Mouse (Mus musculus) gastrocnemius, postnatal 36 days (tissue): ENCODE data around the gene Tmem108. TPM values are rescaled to one million over a fixed set of nuclear protein-coding genes. Genes with fewer than 3 reads are reported as not detected.
A peak's percentile ranks its signal among the peaks of the same experiment; 100 is the strongest.
"Not testable (repeated sequence)": the region's sequence is repeated elsewhere in the genome, so short reads cannot be mapped to it uniquely, and the experiment has no call there.

Experiments used
- DNase-seq, 2 experiments: peaks; one replicate each; pipeline ENCODE4 v3.0.0; 2022
- intact Hi-C: fragments of 180-260 bp; cut with DNase I; formaldehyde crosslinking; loops from one replicate; pipeline ENCODE4 v1.15.1; 2025
- total RNA-seq, 2 experiments: library from RNA; stranded (reverse); gene quantifications; 2 replicates each; pipeline ENCODE4 v1.2.3; 2021

The Tmem108 gene
- total RNA-seq, 2 experiments from 2014 or later = not detected

GRCm38 (mm10) chr9:103689697-103690096, 71.9 kb downstream of the Tmem108 start:
- DNase-seq = no peak
- intact Hi-C loops = no loop called here

DNA sequence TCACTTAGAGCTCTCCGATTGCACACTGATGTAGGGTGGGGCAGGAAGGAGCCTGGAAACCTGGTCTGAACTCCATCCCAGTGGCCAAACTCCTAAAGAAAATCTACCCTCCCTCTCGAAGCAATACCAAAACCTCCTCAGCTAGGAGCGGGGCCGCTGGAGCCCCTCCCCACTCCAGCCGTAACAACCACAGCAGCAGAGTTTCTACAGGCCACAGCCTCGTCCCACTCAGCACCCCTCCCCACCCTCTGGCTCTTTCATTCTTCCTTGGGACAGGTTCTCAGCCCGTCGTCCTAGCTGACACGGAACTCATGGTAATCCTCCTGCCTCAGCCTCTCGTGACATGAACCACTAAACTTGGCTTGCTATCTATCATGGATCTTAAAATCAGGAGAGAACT, 72.6 kb downstream of the Tmem108 start:
- intact Hi-C loops = no loop called here
- no peak for DNase-seq

- intact Hi-C loops = no loop called here
- DNase-seq = no peak
These were observed 74.5 kb downstream of the Tmem108 start for GRCm38 (mm10) chr9:103687130-103687529.

DNA sequence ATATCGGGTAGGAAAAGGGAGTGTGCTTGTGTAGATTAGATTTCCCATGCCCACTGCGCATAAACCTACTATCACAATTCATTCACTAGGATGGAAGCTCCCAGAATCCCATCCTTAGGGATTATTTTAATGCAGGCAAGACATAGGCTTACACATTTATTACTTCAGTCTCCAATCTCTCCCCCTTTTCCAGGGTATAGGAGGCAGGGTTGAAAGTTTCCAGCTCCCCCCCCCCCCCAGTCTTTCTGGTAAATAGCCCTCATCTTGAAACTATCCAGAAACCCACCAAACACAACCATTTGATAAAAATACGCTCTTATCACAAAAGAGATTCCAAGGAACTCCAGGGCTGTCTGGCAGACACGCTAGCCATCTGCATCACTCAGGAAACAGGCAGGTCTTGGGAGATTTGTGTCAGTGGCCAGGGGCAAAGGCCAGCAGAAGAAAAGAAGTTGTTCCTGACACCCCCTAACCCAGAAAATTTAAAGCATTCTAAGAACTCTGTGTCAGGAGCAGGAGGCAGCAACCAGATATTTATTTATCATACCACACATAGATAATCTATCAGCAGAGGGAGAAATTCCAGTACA, 79.8 kb downstream of the Tmem108 start:
- DNase-seq = no peak
- intact Hi-C loops = no loop called here

- DNase-seq = no peak
- intact Hi-C loops = no loop called here
These were observed 82.4 kb downstream of the Tmem108 start for GRCm38 (mm10) chr9:103679234-103679633.

DNA sequence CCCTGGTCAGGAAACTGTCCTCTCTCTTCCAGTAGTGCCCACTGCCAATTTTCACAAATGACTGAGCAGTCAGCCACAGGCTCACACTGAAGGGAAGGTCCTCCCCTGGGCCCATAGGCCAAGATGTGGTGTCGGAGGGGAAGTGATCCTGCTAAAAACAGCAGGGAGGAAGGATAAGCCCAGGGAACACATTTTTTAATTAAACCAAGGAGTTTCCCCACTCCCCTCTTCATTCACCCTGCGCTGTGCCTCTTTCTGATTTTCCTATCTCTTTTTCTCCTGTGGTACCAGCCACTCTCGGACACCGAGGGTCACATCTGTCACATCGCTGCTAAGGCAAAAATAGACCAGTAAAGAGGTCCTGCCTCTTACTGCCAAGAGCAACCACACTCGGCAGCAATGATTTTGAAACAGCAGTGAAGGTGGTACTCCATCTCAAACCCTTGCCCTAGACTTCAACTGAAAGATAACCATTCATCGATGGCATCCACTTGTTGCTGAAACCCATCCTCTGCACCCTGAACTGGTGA, 83.0 kb downstream of the Tmem108 start:
- DNase-seq = no peak
- intact Hi-C loops = no loop called here

GRCm38 (mm10) chr9:103677811-103678210, 83.8 kb downstream of the Tmem108 start:
- intact Hi-C loops = no loop called here
- DNase-seq = no peak

DNA sequence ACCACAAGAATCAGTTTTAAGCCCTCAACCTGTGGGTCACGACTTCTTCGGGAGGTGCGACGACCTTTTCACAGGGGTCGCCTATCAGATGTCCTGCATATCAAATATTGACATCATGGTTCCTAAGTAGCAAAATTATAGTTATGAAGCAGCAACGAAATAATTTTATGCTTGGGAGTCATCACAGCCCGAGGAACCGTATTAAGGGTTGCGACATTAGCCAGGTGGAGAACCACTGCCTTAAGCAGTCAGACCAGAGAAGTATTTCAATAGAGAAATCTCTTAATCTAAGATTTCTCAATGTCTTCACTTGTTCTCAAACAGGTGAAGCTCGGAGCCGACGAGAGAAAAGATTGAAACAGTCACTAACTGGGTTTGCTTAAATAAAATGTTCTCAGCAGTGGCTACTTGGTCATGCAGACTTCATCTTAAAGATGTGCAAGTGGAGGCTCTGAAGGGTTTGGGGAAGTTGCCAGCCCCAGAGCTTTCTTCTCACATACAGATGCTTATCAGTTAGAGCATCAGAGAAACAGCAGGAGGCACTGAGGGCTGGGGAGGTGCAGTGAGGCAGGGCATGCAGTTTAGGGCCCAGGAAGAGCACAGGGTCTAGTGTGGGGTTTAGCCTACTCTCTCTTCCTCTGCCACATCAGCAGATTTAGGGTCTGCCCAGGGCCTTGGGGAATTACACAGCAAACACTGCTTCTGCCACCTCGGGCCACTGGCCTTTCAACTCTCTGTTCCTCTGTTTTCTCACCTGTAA, 85.7 kb downstream of the Tmem108 start:
- intact Hi-C loops = no loop called here
- DNase-seq = no peak

DNA sequence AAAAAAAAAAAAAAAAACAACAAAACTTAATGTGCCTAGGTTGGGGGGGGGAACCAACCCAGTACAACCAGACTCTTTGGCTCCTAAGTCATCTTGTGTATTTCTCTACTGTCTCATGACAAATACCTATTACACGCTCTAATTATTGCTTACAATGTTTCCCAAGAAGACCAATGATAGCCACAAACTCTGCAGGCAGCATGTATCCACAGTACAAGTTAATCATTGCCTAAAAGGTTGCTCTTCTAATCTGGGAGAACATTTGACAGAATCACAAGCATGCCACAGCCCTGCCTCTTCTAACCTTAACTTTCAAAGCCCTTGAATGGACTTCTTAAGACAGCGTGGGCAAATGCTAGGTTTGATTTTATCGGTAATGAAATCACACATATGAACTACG, 88.8 kb downstream of the Tmem108 start:
- intact Hi-C loops = no loop called here
- DNase-seq = no peak

DNA sequence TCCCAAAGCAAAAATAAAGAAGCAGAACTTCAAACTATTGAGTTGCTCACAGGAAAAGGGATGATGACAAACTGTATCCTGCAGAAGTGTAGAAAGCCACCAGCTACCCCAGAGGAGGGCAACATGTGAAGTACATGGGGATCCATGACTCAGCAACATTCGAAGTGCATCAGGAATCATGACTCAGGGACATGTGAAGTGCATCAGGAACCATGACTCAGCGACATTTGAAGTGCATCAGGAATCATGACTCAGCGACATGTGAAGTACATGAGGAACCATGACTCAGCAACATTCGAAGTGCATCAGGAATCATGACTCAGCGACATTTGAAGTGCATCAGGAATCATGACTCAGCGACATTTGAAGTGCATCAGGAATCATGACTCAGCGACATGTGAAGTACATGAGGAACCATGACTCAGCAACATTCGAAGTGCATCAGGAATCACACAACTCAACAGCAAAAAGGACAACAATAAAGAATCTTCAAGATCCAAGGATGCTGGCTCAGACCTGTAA, 91.0 kb downstream of the Tmem108 start:
- DNase-seq, intact Hi-C loops: not testable (repeated sequence)

DNA sequence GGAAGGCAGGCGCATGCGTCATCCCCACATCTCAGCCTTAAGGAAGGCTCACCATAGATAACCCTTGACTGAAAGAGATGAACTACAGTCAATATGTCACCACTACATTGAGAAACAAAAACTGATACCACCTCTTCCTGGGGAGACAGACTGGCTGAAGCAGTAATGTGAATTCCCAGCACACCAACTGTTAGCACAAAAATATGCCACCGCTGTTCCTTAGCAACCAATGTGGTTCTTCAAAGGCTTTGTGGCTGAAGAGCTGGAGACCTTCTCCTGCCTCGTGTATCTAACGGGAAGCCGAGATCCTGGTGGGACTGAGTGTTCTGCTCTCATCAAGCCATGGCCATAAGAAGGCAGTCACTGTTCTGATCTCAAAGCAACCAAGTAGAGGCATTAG, 92.8 kb downstream of the Tmem108 start:
- intact Hi-C loops = no loop called here

DNA sequence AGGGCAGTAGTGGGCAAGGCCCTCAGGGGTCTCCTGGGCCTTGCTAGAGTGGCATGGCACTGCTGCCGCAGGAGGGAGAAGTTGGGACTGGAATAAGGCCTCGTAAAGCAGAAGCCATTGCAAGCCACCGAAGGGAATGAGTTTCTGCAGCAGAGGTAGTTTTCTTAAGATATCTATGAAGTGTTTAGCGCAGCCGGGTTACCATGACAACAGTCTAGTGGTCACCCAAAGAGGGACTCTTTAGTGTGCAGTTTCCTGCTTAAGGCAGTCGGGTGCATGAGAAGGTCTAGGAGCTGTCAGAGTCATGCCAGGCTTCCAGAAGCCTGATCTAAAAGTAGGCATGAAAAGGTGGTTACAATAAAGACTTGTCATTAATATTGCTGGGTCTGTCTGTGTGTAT, 95.8 kb downstream of the Tmem108 start:
- DNase-seq = no peak
- intact Hi-C loops = no loop called here

More for the DNA sequence above, 92.8 kb downstream of the Tmem108 start:
- no peak for DNase-seq

DNA sequence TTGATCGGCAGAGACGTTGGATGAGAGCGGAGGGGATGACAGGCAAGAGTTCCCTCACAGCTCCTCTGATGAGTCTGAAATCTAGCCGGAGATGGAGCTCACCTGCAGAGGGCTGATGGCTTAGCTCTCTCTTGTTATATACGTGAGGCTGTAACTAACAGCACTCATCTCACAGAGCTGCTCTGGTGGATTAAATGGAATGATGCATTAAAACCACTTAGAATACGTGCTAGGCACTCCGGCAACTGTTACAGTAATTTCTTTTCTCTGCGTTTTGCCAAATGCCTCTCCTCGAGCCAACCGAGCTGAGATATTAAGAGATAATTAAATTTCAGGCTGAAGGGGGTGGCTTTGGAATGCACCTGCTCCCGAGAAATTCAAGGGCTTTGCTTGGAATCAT, 97.5 kb downstream of the Tmem108 start:
- DNase-seq = no peak

GRCm38 (mm10) chr9:103661873-103662272, 99.8 kb downstream of the Tmem108 start:
- DNase-seq = no peak
- intact Hi-C loops = no loop called here

More for the DNA sequence above, 97.5 kb downstream of the Tmem108 start:
- intact Hi-C loops = no loop called here

DNA sequence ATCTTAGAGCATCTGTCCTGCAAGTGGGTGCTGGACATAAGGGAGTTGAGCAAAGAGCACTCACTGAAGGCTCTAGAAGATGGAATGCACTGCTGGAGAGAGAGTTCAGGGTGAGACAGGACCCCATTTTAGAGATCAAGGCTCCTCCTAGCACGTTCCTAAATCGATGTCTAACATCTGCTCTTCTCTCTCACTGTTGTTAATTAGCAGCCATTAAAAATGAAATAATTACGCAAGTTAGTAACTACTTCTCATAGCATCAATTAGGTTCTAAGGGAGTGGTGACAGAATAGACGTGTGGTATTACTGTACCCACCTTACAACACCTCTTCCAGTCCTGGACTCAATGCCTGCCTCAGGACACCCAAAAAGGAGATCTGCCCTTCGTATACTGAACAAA, 103.7 kb downstream of the Tmem108 start:
- intact Hi-C loops = no loop called here
- no peak for DNase-seq

- intact Hi-C loops = no loop called here
- peak in 1 of 2 experiments; percentile 16 for DNase-seq
These were observed 104.3 kb downstream of the Tmem108 start for GRCm38 (mm10) chr9:103657183-103657975.

DNA sequence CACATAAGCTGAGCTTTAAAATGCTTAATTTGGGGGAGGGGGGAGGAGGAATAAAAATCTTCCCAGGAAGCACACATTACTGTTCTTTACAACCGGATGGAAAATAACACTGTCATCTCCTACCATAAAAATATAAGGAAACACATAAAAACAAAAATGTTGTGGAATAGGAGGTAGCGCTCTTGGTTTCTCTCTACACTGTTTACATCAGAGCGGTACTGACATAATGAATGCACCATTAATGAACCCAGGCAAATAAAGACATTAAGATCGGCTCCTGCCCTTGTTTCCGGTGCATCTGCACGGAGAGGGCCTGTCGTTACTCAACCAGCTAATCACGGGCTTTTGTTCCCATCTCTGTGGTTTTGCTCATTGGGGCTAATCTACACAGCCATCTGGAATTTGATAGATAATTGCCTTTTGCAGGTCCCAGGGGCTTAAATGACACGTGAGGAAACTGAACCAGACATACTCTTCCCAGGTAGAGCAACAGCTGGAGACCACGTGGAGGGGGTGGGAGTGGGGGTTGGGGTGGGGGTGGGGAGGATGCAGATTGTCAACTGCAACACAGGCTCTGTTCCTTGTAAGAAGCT, 107.5 kb downstream of the Tmem108 start:
- intact Hi-C loops = no loop called here
- DNase-seq = no peak

- DNase-seq = no peak
These were observed 109.3 kb downstream of the Tmem108 start for GRCm38 (mm10) chr9:103652127-103652882.

DNA sequence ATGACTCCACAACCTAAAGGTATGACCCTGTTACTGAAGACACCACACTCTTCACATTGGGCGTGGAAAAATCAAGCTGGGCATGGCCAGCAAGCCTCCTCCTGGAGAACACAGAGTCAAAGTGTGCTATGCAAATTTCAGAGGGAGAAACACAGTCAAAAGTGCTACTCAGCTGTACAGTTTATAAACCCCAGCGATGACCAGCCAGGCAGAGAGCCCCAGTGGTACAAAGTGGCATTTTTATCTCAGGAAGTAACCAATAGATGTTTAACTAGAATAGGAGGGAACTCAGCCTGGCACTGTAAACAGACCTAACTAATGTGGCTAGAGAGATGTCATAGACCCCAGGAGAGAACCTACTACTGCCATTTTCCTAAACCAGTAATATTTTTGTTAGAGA, 115.0 kb downstream of the Tmem108 start:
- no peak for DNase-seq
- intact Hi-C loops = no loop called here

More at GRCm38 (mm10) chr9:103652127-103652882, 109.3 kb downstream of the Tmem108 start:
- intact Hi-C loops = no loop called here

DNA sequence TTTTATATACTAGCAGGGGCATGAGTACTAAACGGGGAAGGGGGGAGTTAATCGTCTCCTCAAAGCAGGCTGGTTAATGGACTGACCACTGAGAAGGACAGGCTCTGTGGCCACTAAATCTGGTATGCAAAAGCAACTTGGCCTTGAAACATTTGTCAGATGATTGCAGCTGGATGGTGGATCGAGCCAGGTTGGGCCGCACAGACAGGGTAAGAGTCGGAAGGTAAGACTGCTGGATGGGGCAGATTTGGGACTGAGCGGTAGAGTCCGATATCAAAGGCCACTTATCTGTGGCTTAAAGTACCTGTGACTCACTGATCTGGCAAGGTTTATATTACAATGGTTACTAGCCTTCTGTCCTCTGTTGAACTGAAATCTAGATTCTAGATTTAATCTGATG, 115.9 kb downstream of the Tmem108 start:
- intact Hi-C loops = no loop called here
- DNase-seq = no peak
